Mouse (Mus musculus): ENCODE data around the gene Esyt3. TPM values are rescaled to one million over a fixed set of nuclear protein-coding genes. Genes with fewer than 3 reads are reported as not detected.
A peak's percentile ranks its signal among the peaks of the same experiment; 100 is the strongest.

Gene Esyt3
- total RNA-seq, 2 experiments from 2014 or later: 1.8 TPM

DNA sequence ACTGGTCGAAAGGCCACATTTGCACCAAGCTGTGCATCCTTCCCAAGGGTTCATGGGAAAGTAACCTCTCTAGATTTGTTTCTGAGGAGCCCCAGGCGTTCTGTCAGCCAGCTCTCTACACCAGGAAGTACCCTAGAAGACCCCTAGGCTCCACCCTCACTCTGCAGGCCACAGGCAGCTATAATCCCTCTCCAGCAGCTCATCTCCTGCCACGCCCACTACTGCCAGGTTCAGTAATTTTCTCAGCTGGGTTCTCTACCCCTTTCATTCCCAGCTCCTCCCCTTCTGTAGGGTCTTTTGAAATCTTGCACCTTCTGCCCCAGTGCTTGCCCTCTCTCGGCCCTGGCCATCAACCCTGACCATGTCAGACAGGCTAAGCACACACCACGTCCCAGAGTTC lies 2.4 kb downstream of the Esyt3 start:
- DNase-seq (ENCODE audit: low spot score in 2 of 2): no peak

DNA sequence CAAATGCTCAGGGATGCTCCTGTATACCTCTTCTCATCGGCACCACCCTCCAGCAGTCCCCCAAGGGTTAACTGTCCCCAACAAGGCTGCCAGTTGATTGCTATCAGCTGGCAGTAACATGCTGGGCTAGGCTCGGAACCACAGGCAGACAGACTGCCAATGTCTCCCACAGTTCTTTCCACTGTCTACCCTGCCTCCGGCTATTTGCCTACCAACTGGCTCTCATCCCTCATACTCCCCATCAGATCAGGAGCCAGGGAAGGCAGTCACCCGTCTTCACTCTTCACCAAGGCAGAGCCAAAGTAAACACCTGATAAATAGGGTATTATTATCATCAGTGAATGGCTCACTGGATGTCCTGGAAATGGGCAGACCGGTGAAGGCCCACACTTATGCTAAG lies 3.6 kb downstream of the Esyt3 start:
- no peak for DNase-seq (ENCODE audit: low spot score in 2 of 2)

DNA sequence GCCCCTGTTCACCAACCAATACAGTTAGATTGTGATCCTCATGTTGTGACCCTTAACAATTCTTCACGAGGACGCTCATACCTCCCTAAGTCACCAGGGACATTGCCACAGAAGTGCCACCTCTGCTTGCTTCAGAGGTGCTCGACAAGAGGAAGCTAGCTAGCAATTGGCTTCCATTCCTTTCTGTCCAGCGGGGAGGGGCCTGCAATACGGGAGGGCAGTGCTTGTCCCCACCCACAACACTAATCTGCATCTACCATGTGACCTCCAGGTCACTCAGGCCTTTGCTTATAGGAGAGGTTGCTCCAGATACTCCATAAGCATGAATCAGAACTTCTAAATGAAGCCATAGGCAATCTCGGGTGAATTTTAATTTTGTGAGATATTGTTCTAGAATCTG lies 5.0 kb downstream of the Esyt3 start:
- DNase-seq (ENCODE audit: low spot score in 2 of 2): no peak

DNA sequence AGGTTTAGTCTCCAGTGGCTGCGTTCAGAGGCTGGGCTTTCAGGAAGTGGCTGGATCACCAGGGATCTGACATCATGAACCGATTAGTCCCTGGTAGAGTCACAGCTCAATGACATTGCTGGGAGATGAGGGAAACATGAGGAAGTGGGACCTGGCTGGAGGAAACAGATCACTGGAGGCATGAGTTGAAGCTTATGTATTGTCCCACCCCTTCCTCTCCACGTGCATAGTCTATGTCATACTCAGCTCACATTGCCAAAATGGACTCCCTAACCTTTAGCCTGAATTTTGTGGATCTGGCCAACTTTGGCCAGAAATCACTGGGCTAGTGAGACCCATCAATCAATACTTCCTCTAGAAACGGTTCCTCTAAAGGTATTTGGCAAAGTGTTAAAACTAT lies 5.4 kb downstream of the Esyt3 start:
- no peak for DNase-seq (ENCODE audit: low spot score in 2 of 2)

DNA sequence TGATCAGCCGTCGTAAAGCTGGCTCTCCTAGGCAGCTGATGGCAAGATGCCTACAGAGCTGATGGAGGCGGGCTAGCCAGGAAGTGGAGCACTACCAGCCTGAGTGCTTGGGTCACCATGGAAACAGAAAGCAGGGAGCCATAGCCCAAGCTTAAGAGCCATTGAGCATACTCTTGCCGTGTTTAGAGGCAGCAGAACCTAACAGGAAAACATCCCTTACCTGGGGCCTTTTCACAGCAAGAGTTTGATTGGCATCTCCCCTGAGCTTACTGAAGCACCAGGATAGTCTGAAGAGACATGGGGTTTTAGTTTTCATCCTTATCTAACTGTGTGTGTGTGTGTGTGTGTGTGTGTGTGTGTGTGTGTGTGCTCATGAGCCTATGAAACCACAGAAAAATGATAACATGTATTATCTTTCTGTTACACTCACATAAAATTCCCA lies 13.0 kb downstream of the Esyt3 start:
- peak; percentile 57 to 66 for DNase-seq (ENCODE audit: low spot score in 2 of 2)

DNA sequence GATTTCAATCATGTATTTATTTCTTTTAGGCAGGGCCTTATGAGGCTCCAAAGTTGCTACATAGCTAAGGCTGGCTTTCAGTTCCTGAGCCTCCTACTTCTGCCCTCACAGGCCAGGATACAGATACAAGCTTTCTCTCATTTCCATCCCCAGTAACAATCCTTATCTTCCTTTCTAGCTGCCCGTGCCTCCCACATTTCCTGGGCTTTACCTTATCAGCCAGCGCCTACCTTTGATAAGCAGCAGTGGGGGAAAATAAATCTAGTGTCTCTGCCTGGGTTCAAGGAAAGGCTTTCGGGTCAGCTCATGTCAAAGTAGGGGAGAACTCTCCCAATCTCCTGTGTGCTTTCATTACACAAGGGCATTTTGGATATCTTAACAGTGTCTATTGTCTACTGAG lies 16.8 kb downstream of the Esyt3 start:
- DNase-seq (ENCODE audit: low spot score in 2 of 2): no peak

DNA sequence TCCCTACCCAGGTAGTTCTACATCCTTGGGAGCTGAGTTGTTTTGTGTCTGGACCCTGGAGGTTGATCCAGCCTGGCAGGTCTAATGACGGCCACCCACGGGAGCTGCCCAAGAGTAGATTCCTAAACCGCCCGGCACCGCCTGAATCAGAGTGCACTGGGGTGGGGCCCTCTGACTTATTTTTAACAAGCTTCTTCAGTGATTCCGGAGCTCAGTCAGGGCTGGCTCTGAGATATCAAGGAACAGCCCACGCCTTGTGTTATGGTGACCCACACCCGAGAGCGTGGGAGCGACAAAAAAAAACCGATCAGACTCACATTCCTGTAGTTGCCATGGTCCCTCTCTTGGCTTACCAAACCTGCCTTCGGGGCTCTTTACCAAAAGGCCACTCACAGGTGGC lies 18.2 kb downstream of the Esyt3 start:
- no peak for DNase-seq (ENCODE audit: low spot score in 2 of 2)

DNA sequence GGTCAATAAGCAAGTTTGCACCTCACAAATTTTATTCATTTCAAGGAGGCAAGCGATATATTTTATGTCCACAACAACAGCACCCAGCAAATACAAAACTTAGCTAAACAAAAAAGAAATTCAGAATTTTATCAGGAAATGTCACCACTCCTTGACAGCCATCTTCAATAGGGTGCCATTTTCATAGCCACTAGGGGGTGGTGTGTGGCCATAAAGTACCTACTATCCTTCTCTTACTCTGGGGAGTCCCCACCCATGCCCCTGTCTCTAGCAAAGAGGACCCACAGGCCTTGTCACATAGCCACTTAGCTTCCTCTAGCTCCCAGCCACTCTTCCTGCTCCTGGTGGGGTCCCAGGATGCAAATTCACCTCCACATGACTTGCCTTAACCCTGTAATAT lies 19.2 kb downstream of the Esyt3 start:
- no peak for DNase-seq (ENCODE audit: low spot score in 2 of 2)

DNA sequence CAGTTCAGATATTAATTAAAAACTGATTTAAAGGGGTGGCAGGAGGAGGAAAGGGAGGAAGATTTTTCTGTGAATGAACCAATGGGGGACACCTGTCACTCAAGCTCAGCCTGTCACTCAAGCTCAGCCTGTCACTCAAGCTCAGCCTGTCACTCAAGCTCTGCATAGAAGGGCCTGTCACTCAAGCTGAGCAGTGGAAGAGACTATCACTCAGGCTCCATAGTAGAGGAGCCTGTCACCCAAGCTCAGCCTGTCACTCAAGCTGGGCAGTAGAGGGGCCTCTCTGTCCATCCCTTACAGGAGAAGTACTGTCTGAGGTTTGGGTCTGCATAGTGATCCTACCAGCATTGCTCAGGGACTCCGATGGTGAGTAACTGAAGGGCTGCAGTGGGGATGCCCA lies 20.1 kb downstream of the Esyt3 start:
- no peak for DNase-seq (ENCODE audit: low spot score in 2 of 2)

DNA sequence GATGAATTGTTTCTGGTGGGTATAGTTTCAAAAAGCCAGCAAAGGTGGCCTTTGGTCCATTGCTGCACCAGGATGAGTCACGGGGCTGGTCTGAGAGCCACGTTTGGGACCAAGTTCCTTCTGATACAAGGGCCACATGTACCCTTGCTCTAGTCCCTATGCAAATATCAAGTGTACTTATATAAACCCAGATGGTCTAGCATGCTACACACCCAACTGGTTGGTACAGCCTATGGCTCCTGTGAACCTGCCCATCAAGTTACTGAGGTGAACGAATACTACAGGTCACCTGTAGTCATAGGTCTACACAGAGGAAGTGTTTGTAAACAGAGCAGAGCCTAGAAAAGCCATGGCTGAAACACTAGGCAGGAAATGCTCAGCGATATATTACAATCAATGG lies 21.8 kb downstream of the Esyt3 start:
- no peak for DNase-seq (ENCODE audit: low spot score in 2 of 2)

DNA sequence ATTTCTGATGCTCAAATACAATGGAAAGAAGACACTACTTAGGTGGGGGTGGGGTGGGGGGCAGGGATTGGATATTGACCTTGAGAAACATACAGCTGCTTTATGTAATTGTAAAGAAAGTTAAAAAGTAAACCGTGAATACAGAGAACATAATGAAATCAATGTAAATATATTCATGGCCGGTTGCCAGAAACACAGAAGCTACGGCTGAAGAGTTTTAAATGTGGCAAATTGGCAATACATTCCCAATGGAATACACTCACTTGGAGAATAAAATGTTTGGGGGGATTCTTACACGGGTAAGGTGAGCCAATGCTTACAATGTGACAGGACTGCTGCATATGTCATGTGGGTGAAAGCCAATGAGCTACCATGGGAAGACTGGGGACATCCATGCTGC lies 31.5 kb downstream of the Esyt3 start:
- DNase-seq (ENCODE audit: low spot score in 2 of 2): no peak

DNA sequence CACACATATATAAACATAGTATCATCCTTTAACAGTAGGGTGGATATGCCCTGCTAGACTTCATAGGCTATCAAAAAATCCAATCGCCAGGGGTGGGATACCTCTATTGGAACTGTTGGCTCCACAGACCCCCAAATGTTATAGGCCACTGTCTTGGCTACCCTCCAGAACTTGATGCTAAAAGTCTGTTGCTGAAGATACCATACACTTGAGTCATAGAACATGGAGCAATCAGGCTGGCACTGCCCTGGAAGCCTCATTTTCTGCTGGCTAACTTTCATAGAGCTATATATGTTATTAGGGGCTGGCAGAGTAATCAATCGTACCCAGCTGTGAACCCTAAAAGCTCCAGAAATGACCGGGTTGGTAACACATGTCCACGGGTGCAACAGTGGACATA lies 32.4 kb downstream of the Esyt3 start:
- DNase-seq (ENCODE audit: low spot score in 2 of 2): no peak

DNA sequence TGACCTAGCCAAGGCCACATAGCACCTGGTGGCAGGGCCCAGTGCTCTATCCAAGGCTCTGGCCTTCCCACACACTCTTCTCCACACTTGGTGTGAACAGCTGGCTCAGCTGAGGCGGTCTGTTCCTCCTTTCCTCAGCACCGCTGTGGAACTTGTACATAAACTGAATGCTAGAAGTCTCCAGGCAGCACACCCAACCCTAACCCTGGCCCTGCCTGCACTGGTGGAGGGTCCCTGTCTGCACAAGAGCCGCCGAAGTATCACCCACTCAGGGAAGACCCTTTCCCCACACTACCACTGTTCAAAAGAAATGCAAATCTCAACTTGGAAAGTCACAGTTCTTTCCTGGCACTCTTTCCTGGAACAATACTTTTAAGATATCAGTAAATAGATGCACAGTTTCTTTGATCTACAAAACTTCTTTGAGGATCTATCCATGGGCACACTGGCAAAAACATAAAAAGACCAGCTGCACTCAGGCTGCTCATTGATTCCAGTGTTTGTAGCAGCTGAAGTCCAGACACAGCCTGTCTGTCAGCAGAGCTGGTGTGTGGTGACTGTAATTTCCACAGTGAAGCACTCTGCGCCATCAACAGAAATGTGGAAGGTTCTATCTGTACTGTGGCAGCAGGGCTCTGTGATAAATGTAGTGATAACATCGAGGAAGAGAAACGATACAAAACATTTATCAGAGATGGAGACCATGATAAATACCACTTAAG lies 33.0 kb downstream of the Esyt3 start:
- DNase-seq (ENCODE audit: low spot score in 2 of 2): no peak

DNA sequence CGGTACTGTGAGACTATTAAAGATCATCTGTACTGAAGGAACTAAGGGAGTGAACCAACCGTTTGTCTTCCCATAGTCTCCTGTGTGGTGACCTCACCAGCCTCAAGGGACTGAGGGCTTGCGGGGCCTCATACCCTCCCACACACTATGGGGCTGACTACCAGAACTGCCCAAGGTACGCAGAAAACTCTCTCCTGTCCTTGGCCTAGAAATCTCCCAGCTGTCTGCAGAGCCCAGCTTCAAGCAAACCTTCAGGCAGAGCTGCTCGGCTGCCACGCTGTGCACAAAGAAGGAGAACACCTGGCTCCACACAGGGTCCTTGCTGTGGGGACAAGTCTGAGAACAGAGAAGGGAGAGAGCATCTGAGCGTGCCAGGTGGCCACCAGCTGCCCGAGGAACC lies 38.4 kb downstream of the Esyt3 start:
- DNase-seq (ENCODE audit: low spot score in 2 of 2): no peak

DNA sequence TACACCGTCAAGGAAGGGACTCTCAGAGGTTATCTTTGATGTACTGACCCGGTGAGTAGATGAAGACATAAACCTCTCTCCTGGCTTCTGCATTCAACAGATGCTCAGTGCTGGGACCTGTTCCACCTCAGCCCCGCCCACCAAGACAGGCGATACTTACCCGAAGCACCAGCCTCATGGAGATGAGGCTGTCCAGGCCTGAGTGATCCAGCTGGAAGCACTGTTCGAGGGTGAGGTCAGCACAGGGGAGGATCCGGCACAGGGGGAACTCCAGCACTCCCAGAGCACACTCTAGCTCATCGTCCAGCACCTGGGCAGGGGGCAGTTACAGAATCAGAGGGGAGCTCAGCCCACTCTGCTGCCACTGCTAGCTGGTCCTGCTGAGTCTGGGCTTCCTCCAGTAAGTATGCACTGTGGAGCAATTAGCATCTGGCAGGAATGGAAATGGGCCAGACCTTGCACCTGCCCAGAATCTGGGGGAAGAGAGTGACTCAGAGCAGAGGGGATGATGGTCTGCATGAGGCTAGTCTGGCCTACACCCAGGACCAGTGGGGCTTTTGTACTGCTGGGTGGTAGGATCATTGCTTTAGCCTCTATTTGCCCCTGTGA lies 38.9 kb downstream of the Esyt3 start:
- DNase-seq (ENCODE audit: low spot score in 2 of 2): no peak

DNA sequence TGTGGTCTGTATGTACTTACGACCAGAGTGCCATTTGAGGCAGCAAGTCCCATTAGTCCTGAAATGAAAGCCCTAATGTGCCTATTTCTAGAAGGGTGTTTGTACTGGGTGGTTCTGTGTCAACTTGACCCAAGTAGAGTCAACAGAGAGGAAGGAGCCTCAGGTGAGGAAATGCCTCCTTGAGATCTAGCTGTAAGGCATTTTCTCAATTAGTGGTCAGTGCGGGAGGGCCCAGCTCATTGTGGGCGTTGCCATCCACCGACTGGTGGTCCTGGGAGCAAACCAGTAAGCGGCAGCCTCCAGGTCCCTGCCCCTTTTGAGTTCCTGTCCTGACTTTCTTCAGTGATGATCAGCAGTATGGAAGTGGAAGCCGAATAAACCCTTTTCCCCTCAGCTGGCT lies 52.1 kb downstream of the Esyt3 start:
- DNase-seq (ENCODE audit: low spot score in 2 of 2): no peak

DNA sequence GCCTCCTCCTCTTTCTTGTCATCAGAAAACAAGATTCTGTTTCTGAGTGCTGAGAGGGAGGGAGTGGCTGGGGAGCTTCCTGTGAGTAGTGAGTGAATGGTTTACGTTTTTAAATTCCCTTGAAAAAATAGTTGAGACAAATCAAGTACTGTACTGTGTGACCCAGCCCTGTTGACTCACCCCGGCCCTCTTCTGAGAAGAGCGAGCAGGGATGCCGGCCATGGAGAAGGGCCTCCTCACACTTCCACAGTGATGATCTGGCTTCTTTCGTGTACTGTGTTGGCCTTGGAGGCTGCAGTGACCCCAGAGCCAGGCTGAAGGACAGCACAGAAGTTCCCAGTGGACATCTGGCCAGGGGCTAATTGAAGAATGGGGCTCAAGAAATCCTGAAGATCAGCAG lies 54.1 kb downstream of the Esyt3 start:
- no peak for DNase-seq (ENCODE audit: low spot score in 2 of 2)

Other genes starting within 250 kb of the Esyt3 start
- gene Pik3cb, start 217.9 kb downstream of the Esyt3 start, total RNA-seq (2021): 10 to 100 TPM; 22.5 to 23.2 TPM
- gene Faiml, start 121.3 kb downstream of the Esyt3 start, total RNA-seq (2021): not detected
- 10 to 100 TPM; 21.7 to 25.6 TPM for gene Cep70, start 115.2 kb downstream of the Esyt3 start, total RNA-seq (2021)
- 10 to 100 TPM; 77.8 to 96.3 TPM for gene Mras, start 78.8 kb upstream of the Esyt3 start, total RNA-seq (2021)
- under 1 TPM; 0.65 to 0.89 TPM for gene Nme9, start 92.9 kb upstream of the Esyt3 start, total RNA-seq (2021)
- 10 to 100 TPM; 58.3 to 61.2 TPM for gene Armc8, start 210.3 kb upstream of the Esyt3 start, total RNA-seq (2021)
- gene Dbr1, start 217.2 kb upstream of the Esyt3 start, total RNA-seq (2021): 10 to 100 TPM; 12.4 to 13.0 TPM

Measured in layer of hippocampus, postnatal 10 days (tissue).